Mouse (Mus musculus): Measurements from ENCODE around the gene C530025M09Rik.

DNA sequence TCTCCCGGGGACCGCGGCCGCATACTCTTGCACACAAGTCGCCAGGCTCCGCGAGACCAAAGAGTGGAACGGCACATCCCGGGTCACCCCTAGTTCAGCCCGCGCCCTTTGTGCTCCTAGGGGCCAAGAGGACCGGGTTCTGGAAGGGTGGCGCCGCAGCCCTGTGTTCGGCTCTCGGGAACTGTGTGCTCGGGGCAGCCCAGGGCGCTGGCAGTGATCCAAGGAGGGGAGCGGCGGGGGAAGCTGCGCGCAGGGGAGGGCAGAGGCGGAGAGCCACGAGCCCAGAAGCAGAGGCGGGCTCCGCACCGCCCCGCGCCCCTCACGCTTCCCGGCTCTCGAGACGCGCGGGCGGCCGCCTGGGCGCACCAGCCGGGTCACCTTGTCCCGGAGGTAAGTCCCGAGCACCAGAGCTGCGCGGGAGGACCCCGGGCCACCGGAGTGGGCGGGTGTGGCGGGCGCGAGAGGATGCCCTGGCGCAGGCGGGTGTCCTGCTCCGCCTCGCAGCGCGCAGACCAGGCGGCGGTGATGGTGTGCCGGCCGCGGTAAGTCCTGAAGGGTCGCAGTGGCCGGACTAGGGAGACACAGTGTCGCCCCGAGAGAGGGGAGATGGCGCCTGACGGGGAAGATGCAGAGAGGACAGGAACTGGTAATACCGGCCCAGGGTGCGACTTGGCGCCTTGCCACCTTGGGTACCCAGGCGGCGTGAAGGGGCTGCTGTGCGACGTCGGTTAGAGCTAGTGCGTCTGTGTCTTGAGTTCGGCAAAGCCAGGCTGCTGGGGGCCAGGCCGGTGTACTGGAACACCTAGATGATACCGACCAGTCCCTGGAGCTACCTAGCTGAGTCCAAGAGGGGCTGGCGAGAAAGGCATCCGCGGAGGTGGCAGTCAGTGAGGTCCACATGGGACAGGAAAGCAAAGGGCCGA is at the start of gene C530025M09Rik:
- TF ChIP-seq CTCF (IDR thresholded peaks at IDR 0.05; ENCODE audit: low read depth, low read length) (no peak), POLR2A (IDR thresholded peaks at IDR 0.05; ENCODE audit: borderline replicate concordance, low read depth, low read length) (no peak)

Data from bone marrow macrophage, adult 2 months (primary cell).